Mouse (Mus musculus): Measurements from ENCODE around the gene Aldh18a1.
A peak's percentile ranks its signal among the peaks of the same experiment; 100 is the strongest.
"Not testable (repeated sequence)": the region's sequence is repeated elsewhere in the genome, so short reads cannot be mapped to it uniquely, and the experiment has no call there.

The Aldh18a1 gene

GRCm38 (mm10) chr19:40586908-40587307, 1.4 kb downstream of the Aldh18a1 start:
- no peak for DNase-seq (ENCODE audit: low spot score in 2 of 2)

GRCm38 (mm10) chr19:40581662-40582061, 6.6 kb downstream of the Aldh18a1 start:
- no peak for DNase-seq (ENCODE audit: low spot score in 2 of 2)

- DNase-seq (ENCODE audit: low spot score in 2 of 2) = no peak
Observed at GRCm38 (mm10) chr19:40580902-40581301, 7.4 kb downstream of the Aldh18a1 start.

- no peak for DNase-seq (ENCODE audit: low spot score in 2 of 2)
Observed at GRCm38 (mm10) chr19:40575438-40575837, 12.8 kb downstream of the Aldh18a1 start.

GRCm38 (mm10) chr19:40570726-40571125, 17.5 kb downstream of the Aldh18a1 start:
- DNase-seq (ENCODE audit: low spot score in 2 of 2) = peak in 1 of 2 experiments; percentile 42

GRCm38 (mm10) chr19:40567616-40568015, 20.6 kb downstream of the Aldh18a1 start:
- no peak for DNase-seq (ENCODE audit: low spot score in 2 of 2)

GRCm38 (mm10) chr19:40563880-40564645, 24.2 kb downstream of the Aldh18a1 start:
- no peak for DNase-seq (ENCODE audit: low spot score in 2 of 2)

GRCm38 (mm10) chr19:40561521-40561920, 26.7 kb downstream of the Aldh18a1 start:
- not testable (repeated sequence) for DNase-seq (ENCODE audit: low spot score in 2 of 2)

- DNase-seq (ENCODE audit: low spot score in 2 of 2) = no peak
Observed at GRCm38 (mm10) chr19:40556029-40556428, 32.2 kb downstream of the Aldh18a1 start.

GRCm38 (mm10) chr19:40555136-40555535, 33.1 kb downstream of the Aldh18a1 start:
- no peak for DNase-seq (ENCODE audit: low spot score in 2 of 2)

- no peak for DNase-seq (ENCODE audit: low spot score in 2 of 2)
Observed at GRCm38 (mm10) chr19:40554343-40554742, 33.9 kb downstream of the Aldh18a1 start.

GRCm38 (mm10) chr19:40553849-40554248, 34.4 kb downstream of the Aldh18a1 start:
- no peak for DNase-seq (ENCODE audit: low spot score in 2 of 2)

GRCm38 (mm10) chr19:40553014-40553789, 35.1 kb downstream of the Aldh18a1 start:
- no peak for DNase-seq (ENCODE audit: low spot score in 2 of 2)

GRCm38 (mm10) chr19:40549516-40550135, 38.6 kb downstream of the Aldh18a1 start:
- no peak for DNase-seq (ENCODE audit: low spot score in 2 of 2)

- no peak for DNase-seq (ENCODE audit: low spot score in 2 of 2)
Observed at GRCm38 (mm10) chr19:40548796-40549515, 39.3 kb downstream of the Aldh18a1 start.

- DNase-seq (ENCODE audit: low spot score in 2 of 2) = no peak
Observed at GRCm38 (mm10) chr19:40548386-40548785, 39.9 kb downstream of the Aldh18a1 start.

GRCm38 (mm10) chr19:40544856-40545255, 43.4 kb downstream of the Aldh18a1 start:
- DNase-seq (ENCODE audit: low spot score in 2 of 2) = peak; percentile 28 to 50

- DNase-seq (ENCODE audit: low spot score in 2 of 2) = no peak
Observed at GRCm38 (mm10) chr19:40542776-40543175, 45.5 kb downstream of the Aldh18a1 start.

- no peak for DNase-seq (ENCODE audit: low spot score in 2 of 2)
Observed at GRCm38 (mm10) chr19:40536526-40536925, 51.7 kb downstream of the Aldh18a1 start.

GRCm38 (mm10) chr19:40532525-40532924, 55.7 kb downstream of the Aldh18a1 start:
- peak; percentile 39 to 56 for DNase-seq (ENCODE audit: low spot score in 2 of 2)

GRCm38 (mm10) chr19:40530323-40530722, 57.9 kb downstream of the Aldh18a1 start:
- no peak for DNase-seq (ENCODE audit: low spot score in 2 of 2)

GRCm38 (mm10) chr19:40528254-40528653, 60.0 kb downstream of the Aldh18a1 start:
- no peak for DNase-seq (ENCODE audit: low spot score in 2 of 2)
